Mouse (Mus musculus): Measurements from ENCODE around the gene Angptl8. TPM values are rescaled to one million over a fixed set of nuclear protein-coding genes. Genes with fewer than 3 reads are reported as not detected.
A peak's percentile ranks its signal among the peaks of the same experiment; 100 is the strongest.
"Not testable (repeated sequence)": the region's sequence is repeated elsewhere in the genome, so short reads cannot be mapped to it uniquely, and the experiment has no call there.

Angptl8 gene
- polyA plus RNA-seq (2012; fragmentation: generic; extraction: Trizol), result 0.04 TPM
- long read RNA-seq, experiment 1, result 0 reads
- long read RNA-seq, experiment 2, partial matches to known transcripts, result 0 of 2 reads
- long read RNA-seq, experiment 2, other reads (novel, unspliced or antisense), result 2 of 2 reads

DNA sequence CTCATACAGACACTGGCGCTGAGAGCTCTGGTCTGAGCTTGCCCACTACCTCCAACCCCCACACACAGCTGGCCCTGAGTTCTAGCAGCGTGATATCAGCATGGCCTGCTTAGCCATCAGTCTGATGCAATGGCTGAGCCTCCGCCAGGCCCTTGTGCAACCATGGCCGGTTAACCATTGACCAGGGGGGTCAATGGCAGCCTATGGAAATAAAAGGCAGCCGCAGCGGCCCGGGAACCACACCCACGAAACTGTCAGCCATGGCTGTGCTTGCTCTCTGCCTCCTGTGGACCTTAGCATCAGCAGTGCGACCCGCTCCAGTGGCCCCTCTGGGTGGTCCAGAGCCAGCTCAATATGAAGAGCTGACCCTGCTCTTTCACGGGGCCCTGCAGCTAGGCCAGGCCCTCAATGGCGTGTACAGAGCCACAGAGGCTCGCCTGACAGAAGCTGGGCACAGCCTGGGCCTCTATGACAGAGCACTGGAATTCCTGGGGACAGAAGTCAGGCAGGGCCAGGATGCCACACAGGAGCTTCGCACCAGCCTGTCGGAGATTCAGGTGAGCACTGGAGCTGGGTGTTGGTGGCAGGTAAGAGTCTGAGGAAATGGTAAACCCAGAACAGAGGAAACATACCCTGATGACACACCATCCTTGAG, at the start of gene Angptl8:
Gene Angptl8, plus strand, starts transcription at position 253 of the 655 bp plus-strand sequence.
- H3K27me3 ChIP-seq (ENCODE audit: control insufficient read depth, insufficient read depth, insufficient read length), result no peaks in the 10 kb centered on the region
- TF ChIP-seq CEBPB (IDR thresholded peaks at IDR 0.05; ENCODE audit: low read depth) (no peak), FOSL1 (IDR thresholded peaks at IDR 0.05; ENCODE audit: insufficient read depth, low read length, poor library complexity, severe bottlenecking) (no peak), MAX (IDR thresholded peaks at IDR 0.05) (no peak), CTCF (IDR thresholded peaks at IDR 0.05; ENCODE audit: control insufficient read depth, insufficient read depth, insufficient read length) (no peak), MYOD1 (IDR thresholded peaks at IDR 0.05; ENCODE audit: control insufficient read depth, insufficient read length, low read depth) (no peak), USF1 (IDR thresholded peaks at IDR 0.05; ENCODE audit: low read depth) (no peak), MYOG (IDR thresholded peaks at IDR 0.05; ENCODE audit: control insufficient read depth, extremely low read depth, insufficient read length) (no peak)
- no peaks in the 10 kb centered on the region for H3K79me3 ChIP-seq (ENCODE audit: low read depth)
- no peaks in the 10 kb centered on the region for H3K79me2 ChIP-seq (ENCODE audit: control insufficient read depth, insufficient read depth)
- no peak within 1 kb of the TSS for H3K4me3 ChIP-seq (ENCODE audit: insufficient read depth, poor library complexity, severe bottlenecking)
- no peak within 1 kb of the TSS for H3ac ChIP-seq (ENCODE audit: control insufficient read depth, insufficient read length, low read depth)
- H3K36me3 ChIP-seq (ENCODE audit: control insufficient read depth, insufficient read depth), result no peaks in the 10 kb centered on the region

DNA sequence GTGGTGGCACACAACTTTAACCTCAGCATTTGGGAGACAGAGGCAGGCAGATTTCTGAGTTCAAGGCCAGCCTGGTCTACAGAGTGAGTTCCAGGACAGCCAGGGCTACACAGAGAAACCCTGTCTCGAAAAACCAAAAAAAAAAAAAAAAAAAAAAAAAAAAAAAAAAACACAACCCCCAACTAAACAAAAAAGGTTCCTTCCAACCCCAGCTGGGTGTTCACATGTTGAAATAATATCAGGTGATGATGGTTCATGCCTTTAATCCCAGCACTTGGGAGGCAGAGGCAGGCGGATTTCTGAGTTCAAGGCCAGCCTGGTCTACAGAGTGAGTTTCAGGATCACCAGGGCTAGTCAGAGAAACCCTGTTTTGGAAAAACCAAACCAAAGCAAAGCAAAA, 49.0 kb upstream of the Angptl8 start:
- peaks cover 45% of the 10 kb centered on the region for H3K36me3 ChIP-seq (ENCODE audit: control insufficient read depth, insufficient read depth)
- not testable (repeated sequence) for H3K27me3 ChIP-seq (ENCODE audit: control insufficient read depth, insufficient read depth, insufficient read length); H3ac ChIP-seq (ENCODE audit: control insufficient read depth, insufficient read length, low read depth); H3K4me3 ChIP-seq (ENCODE audit: insufficient read depth, poor library complexity, severe bottlenecking)
- peaks cover 78% of the 10 kb centered on the region for H3K79me2 ChIP-seq (ENCODE audit: control insufficient read depth, insufficient read depth)
- H3K79me3 ChIP-seq (ENCODE audit: low read depth), result peaks cover 47% of the 10 kb centered on the region

DNA sequence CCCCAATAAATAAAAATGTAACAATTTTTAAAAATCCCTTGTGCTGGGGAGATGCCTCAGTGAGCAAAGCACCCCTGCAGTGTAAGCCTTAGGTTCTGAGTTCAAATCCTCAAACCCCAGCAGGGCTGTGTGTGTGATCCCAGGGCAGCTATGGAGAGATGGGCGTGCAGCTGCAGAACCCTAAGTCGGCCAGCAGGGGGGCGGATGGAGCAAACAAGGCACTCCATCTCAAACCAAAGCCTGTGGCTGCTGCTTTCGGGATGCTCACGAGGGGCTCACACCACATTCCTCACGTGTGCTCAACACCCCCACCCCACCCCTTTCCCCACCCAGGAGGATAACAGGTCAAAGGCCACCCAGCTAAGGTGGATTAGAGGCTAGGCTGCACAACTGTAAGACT, 48.4 kb upstream of the Angptl8 start:
- TF ChIP-seq MAX (IDR thresholded peaks at IDR 0.05) (no peak), CTCF (IDR thresholded peaks at IDR 0.05; ENCODE audit: control insufficient read depth, insufficient read depth, insufficient read length) (peak; percentile 65)
- Histone ChIP-seq H3K79me3 (ENCODE audit: low read depth) (peaks cover 47% of the 10 kb centered on the region), H3K36me3 (ENCODE audit: control insufficient read depth, insufficient read depth) (peaks cover 49% of the 10 kb centered on the region), H3ac (ENCODE audit: control insufficient read depth, insufficient read length, low read depth) (no peak overlapping the region), H3K79me2 (ENCODE audit: control insufficient read depth, insufficient read depth) (peaks cover 77% of the 10 kb centered on the region), H3K27me3 (ENCODE audit: control insufficient read depth, insufficient read depth, insufficient read length) (no peaks in the 10 kb centered on the region), H3K4me3 (ENCODE audit: insufficient read depth, poor library complexity, severe bottlenecking) (no peak overlapping the region)

DNA sequence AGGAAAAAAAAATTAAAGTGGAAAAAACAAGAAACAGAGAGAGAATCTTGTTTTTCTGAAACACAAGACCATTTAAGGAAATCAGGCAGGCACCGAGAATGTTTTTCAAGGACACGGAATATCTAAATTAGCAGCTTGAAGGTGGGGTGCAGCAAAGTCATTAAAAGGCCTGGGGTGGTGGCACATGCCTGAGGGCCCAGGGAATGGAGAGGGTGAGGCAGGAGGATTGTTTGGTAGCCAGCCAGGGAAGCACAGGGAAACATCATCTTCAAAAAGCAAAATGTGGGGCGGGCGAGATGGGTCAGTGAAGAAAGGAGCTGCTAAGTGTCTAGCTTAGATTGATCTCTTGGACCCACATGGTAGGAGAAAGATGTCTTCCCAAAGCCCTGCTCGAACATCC, 47.7 kb upstream of the Angptl8 start:
- Histone ChIP-seq H3K79me2 (ENCODE audit: control insufficient read depth, insufficient read depth) (peaks cover 83% of the 10 kb centered on the region), H3K27me3 (ENCODE audit: control insufficient read depth, insufficient read depth, insufficient read length) (no peaks in the 10 kb centered on the region), H3K79me3 (ENCODE audit: low read depth) (peaks cover 45% of the 10 kb centered on the region), H3ac (ENCODE audit: control insufficient read depth, insufficient read length, low read depth) (no peak overlapping the region), H3K36me3 (ENCODE audit: control insufficient read depth, insufficient read depth) (peaks cover 52% of the 10 kb centered on the region), H3K4me3 (ENCODE audit: insufficient read depth, poor library complexity, severe bottlenecking) (no peak overlapping the region)
- TF ChIP-seq MAX (IDR thresholded peaks at IDR 0.05) (no peak), MYOG (IDR thresholded peaks at IDR 0.05; ENCODE audit: control insufficient read depth, extremely low read depth, insufficient read length) (no peak), CTCF (IDR thresholded peaks at IDR 0.05; ENCODE audit: control insufficient read depth, insufficient read depth, insufficient read length) (no peak), CEBPB (IDR thresholded peaks at IDR 0.05; ENCODE audit: low read depth) (no peak), MYOD1 (IDR thresholded peaks at IDR 0.05; ENCODE audit: control insufficient read depth, insufficient read length, low read depth) (no peak), FOSL1 (IDR thresholded peaks at IDR 0.05; ENCODE audit: insufficient read depth, low read length, poor library complexity, severe bottlenecking) (no peak), USF1 (IDR thresholded peaks at IDR 0.05; ENCODE audit: low read depth) (no peak)

DNA sequence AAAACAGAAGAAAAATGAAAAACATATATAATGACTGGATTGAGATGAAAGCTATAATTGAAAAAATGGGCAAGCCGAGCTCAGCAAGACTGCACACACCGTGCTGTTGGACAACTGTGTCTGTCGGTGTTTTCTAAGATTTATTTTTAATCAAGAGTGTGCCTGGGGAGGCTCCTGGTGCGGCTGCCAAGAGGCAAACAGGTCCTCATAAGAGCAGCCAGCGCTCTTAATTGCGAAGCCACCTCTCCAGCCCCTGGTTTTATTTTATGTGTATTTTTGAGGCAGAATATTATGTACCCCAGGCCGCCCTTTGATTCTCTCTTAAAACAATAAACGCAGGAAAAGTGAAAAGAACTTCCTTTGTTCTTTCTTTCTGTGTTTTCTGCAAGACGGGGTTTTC, 47.1 kb upstream of the Angptl8 start:
- Histone ChIP-seq H3K79me3 (ENCODE audit: low read depth) (peaks cover 45% of the 10 kb centered on the region), H3ac (ENCODE audit: control insufficient read depth, insufficient read length, low read depth) (no peak overlapping the region), H3K79me2 (ENCODE audit: control insufficient read depth, insufficient read depth) (peaks cover 89% of the 10 kb centered on the region), H3K36me3 (ENCODE audit: control insufficient read depth, insufficient read depth) (peaks cover 54% of the 10 kb centered on the region), H3K27me3 (ENCODE audit: control insufficient read depth, insufficient read depth, insufficient read length) (no peaks in the 10 kb centered on the region), H3K4me3 (ENCODE audit: insufficient read depth, poor library complexity, severe bottlenecking) (no peak overlapping the region)
- TF ChIP-seq FOSL1 (IDR thresholded peaks at IDR 0.05; ENCODE audit: insufficient read depth, low read length, poor library complexity, severe bottlenecking), result no peak
- TF ChIP-seq CEBPB (IDR thresholded peaks at IDR 0.05; ENCODE audit: low read depth), result no peak
- no peak for TF ChIP-seq USF1 (IDR thresholded peaks at IDR 0.05; ENCODE audit: low read depth)
- TF ChIP-seq MYOD1 (IDR thresholded peaks at IDR 0.05; ENCODE audit: control insufficient read depth, insufficient read length, low read depth), result no peak
- TF ChIP-seq CTCF (IDR thresholded peaks at IDR 0.05; ENCODE audit: control insufficient read depth, insufficient read depth, insufficient read length), result no peak
- no peak for TF ChIP-seq MYOG (IDR thresholded peaks at IDR 0.05; ENCODE audit: control insufficient read depth, extremely low read depth, insufficient read length)
- no peak for TF ChIP-seq MAX (IDR thresholded peaks at IDR 0.05)

DNA sequence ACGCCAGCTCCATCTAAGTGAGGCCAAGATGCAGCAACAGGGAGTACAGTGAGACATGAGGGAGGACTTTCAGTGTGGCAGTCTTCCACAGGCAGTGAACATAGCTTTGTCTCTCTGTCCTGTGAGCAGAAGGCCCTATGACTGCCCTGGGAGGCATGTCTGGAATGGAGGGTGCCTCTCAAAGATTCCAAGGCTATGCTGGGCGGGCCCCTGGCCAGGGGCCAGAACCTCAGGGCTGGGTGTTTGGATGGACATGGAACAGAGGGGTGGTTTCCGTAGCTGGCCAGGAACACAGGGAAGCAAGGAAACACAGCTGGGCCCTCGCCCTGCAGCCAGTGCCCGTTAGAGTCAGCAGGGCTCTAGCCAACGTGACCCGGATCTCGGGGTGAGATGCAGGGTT, 43.4 kb upstream of the Angptl8 start:
- H3K4me3 ChIP-seq (ENCODE audit: insufficient read depth, poor library complexity, severe bottlenecking), result no peak overlapping the region
- TF ChIP-seq CTCF (IDR thresholded peaks at IDR 0.05; ENCODE audit: control insufficient read depth, insufficient read depth, insufficient read length) (no peak), MAX (IDR thresholded peaks at IDR 0.05) (peak; percentile 7)
- H3ac ChIP-seq (ENCODE audit: control insufficient read depth, insufficient read length, low read depth), result no peak overlapping the region
- peaks cover 45% of the 10 kb centered on the region for H3K79me3 ChIP-seq (ENCODE audit: low read depth)
- no peaks in the 10 kb centered on the region for H3K27me3 ChIP-seq (ENCODE audit: control insufficient read depth, insufficient read depth, insufficient read length)
- peaks cover 53% of the 10 kb centered on the region for H3K36me3 ChIP-seq (ENCODE audit: control insufficient read depth, insufficient read depth)
- H3K79me2 ChIP-seq (ENCODE audit: control insufficient read depth, insufficient read depth), result peaks cover 96% of the 10 kb centered on the region

All from C2C12 (cell line).